Comparison of ENCODE assay signal across 11 mouse cellular contexts in the genomic region with DNA sequence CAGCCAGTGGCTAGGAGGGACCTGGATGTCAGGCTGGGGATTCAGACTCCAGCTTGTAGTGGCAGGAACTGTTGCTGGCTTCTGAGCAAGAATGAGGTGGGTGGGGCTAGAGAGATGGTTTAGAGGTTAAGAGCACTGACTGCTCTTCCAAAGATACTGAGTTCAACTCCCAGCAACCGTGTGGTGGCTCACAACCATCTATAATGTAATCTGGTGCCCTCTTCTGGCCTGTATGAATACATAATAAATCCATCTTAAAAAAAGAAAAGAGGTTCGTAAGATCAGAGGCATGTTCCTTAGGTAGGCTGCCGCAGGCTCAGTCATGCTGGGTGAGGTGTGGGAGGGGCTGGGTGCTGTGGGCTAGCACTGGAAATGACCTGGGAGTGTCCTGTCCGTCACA.
DNase-seq lines count a peak whose midpoint lies in the region; ATAC-seq and TF ChIP-seq lines count a peak whose summit lies in the region.
"Had no signal": no experiment of that assay in that cellular context is flagged by ENCODE, and none has a peak within 500 bp of the region (broad histone marks: within the 10 kb centered on the region; RNA-seq: fewer than 3 reads in every experiment).

No protein-coding gene starts in this region.

- no peak overlapping the region for H3K9ac ChIP-seq in kidney, embryonic 14.5 days (ENCODE audit: low read depth, low read length)
- H3K9ac ChIP-seq: hindbrain, embryonic 14.5 days had no signal

- no peaks in the 10 kb centered on the region for H3K9me3 ChIP-seq in kidney, embryonic 14.5 days (ENCODE audit: control insufficient read depth, low read length)
- no peaks in the 10 kb centered on the region for H3K9me3 ChIP-seq in forebrain, embryonic 10.5 days
- H3K9me3 ChIP-seq in hindbrain, embryonic 10.5 days = no peaks in the 10 kb centered on the region

- no peaks in the 10 kb centered on the region for H3K4me1 ChIP-seq in kidney, embryonic 14.5 days (ENCODE audit: control insufficient read depth, insufficient read depth, low read length)
- no peaks in the 10 kb centered on the region for H3K4me1 ChIP-seq in thymus, adult 2 months (replicated peaks; ENCODE audit: control insufficient read depth, insufficient read depth, low read length)
- peaks cover 38% of the 10 kb centered on the region for H3K4me1 ChIP-seq in forebrain, embryonic 10.5 days
- H3K4me1 ChIP-seq in hindbrain, embryonic 10.5 days (replicated peaks) = peaks cover 28% of the 10 kb centered on the region

- no peak for TF ChIP-seq CTCF in thymus, adult 2 months (IDR thresholded peaks at IDR 0.05; ENCODE audit: borderline replicate concordance, control insufficient read depth, extremely low read depth, insufficient read depth, low read length, poor library complexity)

- no peak overlapping the region for H3K4me3 ChIP-seq in kidney, embryonic 14.5 days (ENCODE audit: low read length)
- H3K4me3 ChIP-seq in thymus, adult 2 months (ENCODE audit: control insufficient read depth, insufficient read depth, low read length) = no peak overlapping the region
- H3K4me3 ChIP-seq in forebrain, embryonic 10.5 days = no peak overlapping the region
- no peak overlapping the region for H3K4me3 ChIP-seq in hindbrain, embryonic 10.5 days
- H3K4me3 ChIP-seq: myocyte had no signal

- no peak overlapping the region for H3K27ac ChIP-seq in kidney, embryonic 14.5 days (ENCODE audit: low read depth, low read length)
- H3K27ac ChIP-seq in thymus, adult 2 months (ENCODE audit: control insufficient read depth, insufficient read depth, low read length) = no peak overlapping the region
- 0 out of 2 replicates have a peak overlapping the region, but pooled peaks have one; percentile 33 for H3K27ac ChIP-seq in forebrain, embryonic 10.5 days
- H3K27ac ChIP-seq in hindbrain, embryonic 10.5 days = no peak overlapping the region
- H3K27ac ChIP-seq: hindbrain, embryonic 14.5 days had no signal

- ATAC-seq in kidney, embryonic 14.5 days (ENCODE audit: low FRiP score, low TSS enrichment) = peak; percentile 18; the same call in 1 of the 2 replicates

- DNase-seq in kidney, adult 8-10 months = no peak
- DNase-seq in thymus, postnatal 14 days = peak; percentile 9
- DNase-seq in thymus, adult 2 months = no peak
- DNase-seq in forebrain, embryonic 10.5 days (ENCODE audit: extremely low spot score, low spot score) = no peak
- peak; percentile 3 for DNase-seq in splenic B cell, adult 2 months (ENCODE audit: low read depth, low spot score)
- no peak for DNase-seq in testis, postnatal 14 days (ENCODE audit: low spot score)
- DNase-seq in hindbrain, embryonic 10.5 days (ENCODE audit: low spot score) = no peak
- DNase-seq: thymus, postnatal 36 days had no signal

- WGBS in kidney, embryonic 14.5 days = 54% methylated on average over 4 of the region's 4 CpGs
- WGBS in thymus, adult 2 months = 31% methylated on average over 4 of the region's 4 CpGs
- 55% methylated on average over 4 of the region's 4 CpGs for WGBS in forebrain, embryonic 10.5 days
- 60% methylated on average over 4 of the region's 4 CpGs for WGBS in hindbrain, embryonic 10.5 days

- peaks cover 9% of the 10 kb centered on the region; the same call in 1 of the 2 replicates for H3K27me3 ChIP-seq in kidney, embryonic 14.5 days (ENCODE audit: control insufficient read depth, insufficient read depth, low read length)
- no peaks in the 10 kb centered on the region for H3K27me3 ChIP-seq in thymus, adult 2 months (ENCODE audit: control insufficient read depth, insufficient read depth, low read length)
- peaks cover 30% of the 10 kb centered on the region for H3K27me3 ChIP-seq in forebrain, embryonic 10.5 days (ENCODE audit: poor library complexity, severe bottlenecking)
- H3K27me3 ChIP-seq in splenic B cell, adult 2 months (ENCODE audit: control insufficient read depth, insufficient read depth, low read length, poor library complexity, severe bottlenecking) = no peaks in the 10 kb centered on the region
- H3K27me3 ChIP-seq in hindbrain, embryonic 10.5 days (ENCODE audit: insufficient read depth, poor library complexity, severe bottlenecking) = peaks cover 28% of the 10 kb centered on the region

- no peaks in the 10 kb centered on the region for H3K36me3 ChIP-seq in kidney, embryonic 14.5 days (ENCODE audit: control insufficient read depth, insufficient read depth, low read length)
- no peaks in the 10 kb centered on the region for H3K36me3 ChIP-seq in thymus, adult 2 months (ENCODE audit: control insufficient read depth, insufficient read depth, low read length)
- H3K36me3 ChIP-seq in forebrain, embryonic 10.5 days (replicated peaks) = no peaks in the 10 kb centered on the region
- H3K36me3 ChIP-seq in splenic B cell, adult 2 months (ENCODE audit: control insufficient read depth, insufficient read depth, low read length, poor library complexity, severe bottlenecking) = no peaks in the 10 kb centered on the region
- no peaks in the 10 kb centered on the region for H3K36me3 ChIP-seq in hindbrain, embryonic 10.5 days

- TF ChIP-seq POLR2A in thymus, adult 2 months (IDR thresholded peaks at IDR 0.05; ENCODE audit: control insufficient read depth, extremely low read depth, insufficient read depth, low read length, poor library complexity) = no peak

- no peak overlapping the region for H3K4me2 ChIP-seq in kidney, embryonic 14.5 days (replicated peaks; ENCODE audit: low read depth, low read length)
- H3K4me2 ChIP-seq: hindbrain, embryonic 14.5 days had no signal

Comparison
In these comparisons a context has a peak if more than half of its experiments do, and no peak if none do; other contexts are left out.
1. DNase-seq: peak in thymus, postnatal 14 days (single experiment) and splenic B cell, adult 2 months (single experiment); none in kidney, adult 8-10 months (0 of 2), thymus, adult 2 months (single experiment), forebrain, embryonic 10.5 days (single experiment), testis, postnatal 14 days (single experiment) and hindbrain, embryonic 10.5 days (single experiment).